Mouse (Mus musculus): ENCODE measurements around the gene Scamp2.

DNA sequence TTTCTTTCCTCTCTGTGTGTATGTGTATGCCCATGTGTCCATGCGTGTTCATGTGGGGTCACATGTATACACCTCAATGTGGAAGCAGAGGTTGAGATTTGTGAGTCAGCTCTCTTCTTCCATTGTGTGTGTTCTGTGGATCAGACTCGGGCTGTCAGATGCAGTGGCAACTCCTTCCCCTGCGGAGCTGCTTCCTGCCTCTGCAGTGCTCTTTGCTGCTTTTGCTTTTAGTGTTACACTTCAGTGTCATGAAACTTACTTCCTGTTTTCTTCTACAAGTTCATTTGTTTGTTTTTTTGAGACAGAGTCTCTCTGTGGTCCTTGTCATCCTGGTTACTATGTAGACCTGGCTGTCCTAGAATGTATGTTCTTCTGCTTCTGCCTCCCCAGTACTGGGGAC lies 24.2 kb downstream of the Scamp2 start:
- TF ChIP-seq POLR2A (IDR thresholded peaks at IDR 0.05; ENCODE audit: insufficient read depth, low read depth, low read length) (no peak), CTCF (IDR thresholded peaks at IDR 0.05; ENCODE audit: insufficient read depth, low read depth, low read length) (no peak)
